Mouse (Mus musculus) bone marrow, adult 2 months (tissue): Measurements from ENCODE around the gene D430041D05Rik. TPM values are rescaled to one million over a fixed set of nuclear protein-coding genes. Genes with fewer than 3 reads are reported as not detected.

Experiments
- H3K27ac ChIP-seq: fragments of 200-500 bp; 2 replicates; pipeline ENCODE4 v1.5.1; 2012; ENCODE audit warnings: low read depth, mild to moderate bottlenecking, control low read depth, inconsistent platforms, low read length; ENCODE audit not compliant: control insufficient read depth, poor library complexity, insufficient read depth
- H3K4me1 ChIP-seq: fragments of 200-500 bp; 2 replicates; pipeline ENCODE4 v1.6.1; 2011; ENCODE audit warnings: low read length; ENCODE audit not compliant: control insufficient read depth, insufficient read depth
- H3K4me3 ChIP-seq: fragments of 200-500 bp; replicated peaks from 2 replicates; pipeline ENCODE3; 2011; ENCODE audit warnings: mild to moderate bottlenecking, low read depth, low read length, control low read depth; ENCODE audit not compliant: control insufficient read depth
- CTCF ChIP-seq: fragments of 200-500 bp; IDR thresholded peaks from 2 replicates; pipeline ENCODE4 v1.5.1; 2011; ENCODE audit warnings: low read length, control low read depth; ENCODE audit not compliant: control insufficient read depth, insufficient read depth
- POLR2A ChIP-seq: fragments of 200-500 bp; IDR thresholded peaks from 2 replicates; pipeline ENCODE4 v1.6.1; 2011; ENCODE audit warnings: low read depth, mild to moderate bottlenecking, control low read depth, low read length, borderline replicate concordance; ENCODE audit not compliant: control insufficient read depth
- whole genome bisulfite sequencing: fragments of 180-500 bp; shearing (Covaris S2); methylation state at CpG from one replicate; pipeline ENCODE4 v1.1.7; 2018; 5-methylcytosine and 5-hydroxymethylcytosine counted together
- polyA plus RNA-seq: library from polyadenylated mRNA; stranded (reverse); fragments of >200 nt; gene quantifications from 2 replicates; pipeline ENCODE4 v1.2.4, GENCODE M21; 2011; ENCODE audit warnings: low replicate concordance; ENCODE audit not compliant: missing spikeins, insufficient read depth, insufficient read length

Gene D430041D05Rik
- polyA plus RNA-seq, 1 experiment, result not detected

DNA sequence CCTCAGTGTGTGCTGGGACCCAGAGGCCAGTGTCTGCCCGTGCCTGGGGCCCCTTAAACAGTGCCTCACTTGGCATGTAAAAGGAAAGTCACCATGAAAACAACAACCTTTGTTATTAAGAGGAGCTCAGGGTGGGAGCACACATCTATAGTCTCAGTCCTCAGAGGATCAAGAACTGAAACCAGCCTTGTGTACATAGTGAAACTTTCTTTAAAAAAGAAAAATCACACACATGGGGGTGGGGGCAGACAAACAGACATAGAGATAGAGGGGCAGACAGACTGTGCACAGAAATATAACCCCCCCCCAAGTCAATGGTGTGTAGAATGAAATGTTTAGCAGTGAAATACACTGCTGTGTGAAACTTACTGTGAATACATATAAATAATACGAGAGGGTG lies 16.0 kb downstream of the D430041D05Rik start:
- TF ChIP-seq CTCF (no peak), POLR2A (no peak)
- Histone ChIP-seq H3K4me1 (no peaks in the 10 kb centered on the region), H3K27ac (no peak overlapping the region), H3K4me3 (no peak overlapping the region)
- 48% methylated on average over 2 of the region's 2 CpGs for WGBS

DNA sequence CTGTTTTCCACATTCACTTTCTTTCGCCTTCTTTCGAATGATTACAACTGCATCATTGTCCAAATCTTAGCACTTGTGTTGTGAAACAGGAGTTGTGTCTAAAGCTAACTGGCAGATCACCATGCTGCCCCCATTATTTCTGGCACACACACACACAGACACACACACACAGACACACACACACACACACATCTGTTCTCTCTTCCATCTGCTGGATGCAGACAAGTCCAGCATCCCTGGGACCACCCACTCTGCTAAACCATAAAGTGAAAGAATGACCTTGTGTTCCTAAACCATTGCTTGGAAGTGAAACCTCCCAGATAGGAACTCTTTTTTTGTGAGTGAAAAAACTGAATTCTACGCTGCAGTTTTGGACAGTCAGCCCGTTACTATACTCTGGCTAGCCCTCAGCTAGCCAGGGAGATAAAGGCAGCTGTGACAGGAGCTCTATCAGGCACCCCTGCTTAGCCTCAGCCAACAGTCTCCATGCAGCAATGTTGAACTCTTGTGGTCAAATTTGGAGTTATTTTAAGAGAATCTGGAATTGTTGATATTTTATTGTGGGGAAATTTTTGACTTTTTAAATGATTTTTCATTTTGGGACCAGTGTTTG lies 18.0 kb downstream of the D430041D05Rik start:
- TF ChIP-seq CTCF (no peak), POLR2A (no peak)
- H3K27ac ChIP-seq, result no peak overlapping the region
- H3K4me3 ChIP-seq, result no peak overlapping the region
- no peaks in the 10 kb centered on the region for H3K4me1 ChIP-seq
- WGBS, result 73% methylated on average over 4 of the region's 4 CpGs

DNA sequence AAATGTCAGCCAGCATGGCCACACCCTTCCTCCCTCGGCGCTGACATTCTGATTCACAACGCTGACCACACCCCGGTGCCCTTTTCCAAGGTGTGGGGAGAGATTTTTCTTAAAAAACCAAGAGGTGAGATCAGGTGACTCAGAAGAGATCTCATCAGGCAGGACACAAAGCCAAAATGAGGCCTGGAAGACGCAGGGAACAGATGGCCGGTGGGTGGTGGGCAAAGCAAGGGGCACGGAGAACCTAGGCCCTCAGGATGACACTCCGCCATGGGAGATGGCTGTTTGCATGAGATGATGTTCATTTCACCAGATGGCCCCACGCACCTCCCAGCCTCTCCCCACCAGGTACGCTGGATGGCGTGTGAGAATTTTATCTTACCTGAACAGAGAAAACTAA lies 21.6 kb downstream of the D430041D05Rik start:
- no peak overlapping the region for H3K27ac ChIP-seq
- WGBS, result 85% methylated on average over 11 of the region's 11 CpGs
- H3K4me3 ChIP-seq, result no peak overlapping the region
- H3K4me1 ChIP-seq, result no peaks in the 10 kb centered on the region
- TF ChIP-seq CTCF (no peak), POLR2A (no peak)

DNA sequence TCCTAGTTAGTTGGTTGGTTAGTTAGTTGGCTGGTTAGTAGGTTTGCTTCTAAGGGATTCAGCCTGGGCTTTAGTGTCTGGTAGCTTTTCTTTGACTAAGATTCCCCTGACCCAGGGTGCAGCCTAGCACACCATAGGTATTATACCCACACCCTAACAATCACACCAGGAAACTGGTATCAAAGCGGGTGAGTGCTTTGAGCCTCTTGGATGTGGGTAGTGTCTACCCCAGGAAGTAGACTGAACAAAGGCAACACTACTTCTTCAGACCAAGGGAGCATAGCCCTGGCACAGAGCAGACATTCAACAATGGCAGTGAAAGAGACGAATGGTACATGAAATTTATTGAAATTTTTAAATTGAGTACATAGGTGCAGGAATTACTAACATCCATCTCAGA lies 24.9 kb downstream of the D430041D05Rik start:
- Histone ChIP-seq H3K27ac (no peak overlapping the region), H3K4me3 (no peak overlapping the region), H3K4me1 (no peaks in the 10 kb centered on the region)
- WGBS, result 71% methylated on average over 2 of the region's 2 CpGs
- no peak for TF ChIP-seq POLR2A
- no peak for TF ChIP-seq CTCF

DNA sequence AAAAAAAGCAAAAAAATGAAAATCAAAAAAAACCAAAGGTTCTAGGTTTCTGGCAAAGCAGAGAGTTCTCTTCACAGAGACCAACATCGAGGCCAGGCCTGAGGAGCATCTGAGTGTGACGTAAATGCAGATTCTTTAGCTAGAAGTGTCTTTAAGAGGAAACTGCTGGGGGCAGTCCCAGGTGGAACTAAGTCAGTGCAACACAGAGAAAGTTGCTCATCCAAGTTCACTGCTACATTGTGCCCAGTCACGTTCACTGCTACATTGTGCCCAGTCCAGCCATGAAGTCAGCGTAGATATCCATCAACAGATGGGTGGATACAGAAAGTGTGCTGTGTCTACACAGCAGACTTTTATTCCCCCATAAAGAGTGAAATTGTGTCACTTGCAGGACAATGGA lies 27.2 kb downstream of the D430041D05Rik start:
- Histone ChIP-seq H3K4me1 (no peaks in the 10 kb centered on the region), H3K27ac (no peak overlapping the region), H3K4me3 (no peak overlapping the region)
- 84% methylated on average over 4 of the region's 4 CpGs for WGBS
- TF ChIP-seq POLR2A (no peak), CTCF (no peak)

DNA sequence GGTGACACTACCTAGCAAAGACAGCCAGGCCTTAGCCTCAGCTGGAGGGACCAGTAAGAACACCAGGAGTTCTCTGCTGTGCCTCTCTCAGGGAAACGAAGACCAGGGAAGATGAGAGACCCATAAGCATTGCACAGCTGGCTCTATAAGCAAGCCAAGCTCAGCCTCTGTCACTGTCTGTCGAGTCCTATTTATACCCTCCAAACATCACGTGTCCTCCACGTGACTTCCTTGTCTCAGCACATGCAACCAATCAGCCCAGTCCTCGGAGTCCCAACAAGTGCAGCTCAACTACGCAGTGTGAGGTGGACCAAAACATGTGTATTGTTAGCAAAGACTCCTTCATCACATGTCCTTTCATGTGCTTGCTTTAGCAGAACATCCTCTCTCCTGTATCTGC lies 28.0 kb downstream of the D430041D05Rik start:
- TF ChIP-seq CTCF (no peak), POLR2A (no peak)
- H3K4me1 ChIP-seq, result no peaks in the 10 kb centered on the region
- H3K27ac ChIP-seq, result no peak overlapping the region
- 72% methylated on average over 6 of the region's 6 CpGs for WGBS
- H3K4me3 ChIP-seq, result no peak overlapping the region

DNA sequence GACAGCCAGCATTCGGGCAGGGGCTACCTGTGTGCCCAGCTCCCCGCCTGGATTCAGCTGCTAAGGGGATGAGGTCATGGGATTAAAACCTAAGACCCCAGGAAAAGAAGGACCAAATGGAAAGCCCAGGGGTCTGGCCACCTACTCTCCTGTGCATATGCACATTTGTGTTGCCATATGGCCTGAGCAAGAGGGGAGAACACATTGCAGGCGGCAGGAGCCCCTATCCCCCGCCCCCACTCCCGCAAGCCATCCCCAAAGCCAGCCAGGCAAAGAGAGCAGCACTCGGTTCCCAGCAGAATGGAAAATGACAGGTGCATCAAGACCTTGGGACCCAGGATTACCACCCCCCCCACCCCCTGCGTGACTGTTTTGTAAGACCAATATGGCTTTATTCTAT lies 31.5 kb downstream of the D430041D05Rik start:
- TF ChIP-seq POLR2A (no peak), CTCF (no peak)
- WGBS, result 40% methylated on average over 7 of the region's 7 CpGs
- Histone ChIP-seq H3K27ac (no peak overlapping the region), H3K4me3 (no peak overlapping the region), H3K4me1 (no peaks in the 10 kb centered on the region)

DNA sequence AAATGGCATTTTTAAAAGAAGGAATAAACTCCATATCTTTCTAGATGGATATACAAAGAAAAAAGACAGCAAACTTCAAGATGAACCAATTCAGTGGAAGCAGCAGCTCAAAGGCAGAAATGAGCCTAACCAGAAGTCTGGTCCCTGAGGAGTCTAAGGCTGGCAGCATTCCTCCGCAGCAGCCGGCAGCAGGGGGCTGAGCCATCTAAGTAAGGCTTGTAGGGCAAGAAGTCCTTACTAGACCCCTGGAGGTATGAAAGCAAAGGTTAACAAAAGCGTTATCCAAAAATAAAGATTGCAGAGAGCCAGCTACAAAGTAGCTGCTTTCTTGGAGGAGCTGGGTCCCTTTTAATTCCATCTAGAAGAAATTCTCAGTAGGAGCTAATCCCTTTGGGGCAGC lies 32.0 kb downstream of the D430041D05Rik start:
- WGBS, result 53% methylated on average over 3 of the region's 3 CpGs
- Histone ChIP-seq H3K4me1 (no peaks in the 10 kb centered on the region), H3K27ac (no peak overlapping the region), H3K4me3 (no peak overlapping the region)
- TF ChIP-seq CTCF (no peak), POLR2A (no peak)

DNA sequence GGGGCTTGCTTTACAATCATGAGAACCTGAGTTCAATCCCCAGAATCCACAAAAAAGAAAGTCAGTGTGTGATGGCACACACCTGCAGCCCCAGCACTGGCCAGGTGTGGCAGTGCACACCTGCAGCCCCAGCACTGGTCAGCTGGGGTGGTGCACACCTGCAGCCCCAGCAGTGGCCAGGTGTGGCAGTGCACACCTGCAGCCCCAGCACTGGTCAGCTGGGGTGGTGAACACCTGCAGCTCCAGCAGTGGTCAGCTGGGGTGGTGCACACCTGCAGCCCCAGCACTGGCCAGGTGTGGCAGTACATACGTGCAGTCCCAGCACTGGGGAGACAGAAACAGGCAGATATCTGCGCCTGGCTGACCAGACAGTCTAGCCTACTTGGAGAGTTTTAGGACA lies 32.8 kb downstream of the D430041D05Rik start:
- Histone ChIP-seq H3K4me3 (no peak overlapping the region), H3K4me1 (no peaks in the 10 kb centered on the region), H3K27ac (no peak overlapping the region)
- WGBS, result 59% methylated on average over 2 of the region's 2 CpGs
- TF ChIP-seq CTCF (no peak), POLR2A (no peak)
